8 mouse cellular contexts compared by ENCODE assay signal in the genomic region with DNA sequence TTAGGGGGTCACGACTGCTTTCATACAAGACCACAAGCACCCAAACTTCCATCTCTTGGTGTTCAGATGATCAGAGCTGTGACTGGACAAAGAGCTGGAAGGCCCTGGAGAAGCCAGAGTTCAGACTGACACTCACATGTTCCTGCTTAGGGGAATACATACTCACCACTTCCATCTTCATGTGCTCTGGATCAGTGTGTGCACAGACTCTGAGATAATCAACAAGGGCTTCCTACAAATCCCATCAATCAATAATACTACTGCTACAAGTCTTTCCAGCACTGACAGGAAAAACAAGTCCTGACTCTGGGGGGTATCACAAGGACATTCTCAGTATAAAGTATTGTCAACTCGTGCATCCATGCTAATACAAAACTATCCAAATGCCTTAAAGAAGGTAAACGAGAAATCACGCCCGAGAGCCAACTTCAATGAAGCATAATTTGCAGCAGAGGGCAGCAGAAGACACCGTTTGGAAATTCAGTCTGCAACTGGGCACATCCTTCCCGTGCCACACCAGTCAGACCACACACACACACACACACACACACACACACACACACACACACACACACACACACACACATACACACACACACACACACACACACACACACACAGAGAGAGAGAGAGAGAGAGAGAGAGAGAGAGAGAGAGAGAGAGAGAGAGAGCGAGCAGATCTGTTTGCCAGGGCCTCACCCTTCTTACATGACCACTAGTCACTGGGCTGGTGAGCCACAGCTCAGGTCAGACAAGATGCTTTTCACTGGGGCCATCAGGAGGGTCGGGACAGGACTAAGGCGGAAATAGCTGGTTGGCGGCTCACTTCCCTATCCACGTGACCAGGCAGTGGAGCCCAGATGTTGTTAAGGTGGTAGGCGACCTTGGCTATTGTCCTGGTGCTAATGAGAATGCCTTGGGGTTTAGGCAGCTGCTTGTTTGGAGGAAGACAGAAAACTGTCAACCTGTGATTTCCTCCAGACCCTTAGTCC.
A peak's percentile ranks its signal among the peaks of the same experiment; 100 is the strongest.
DNase-seq lines count a peak whose midpoint lies in the region; ATAC-seq and TF ChIP-seq lines count a peak whose summit lies in the region.

No protein-coding gene starts in this region.

- TF ChIP-seq POLR2A in spleen, adult 2 months (IDR thresholded peaks at IDR 0.05; ENCODE audit: low read depth, low read length): no peak

- no peak overlapping the region for H3K9ac ChIP-seq in kidney, postnatal 0 days (ENCODE audit: low read depth, low read length)

- TF ChIP-seq CTCF in spleen, adult 2 months (IDR thresholded peaks at IDR 0.05; ENCODE audit: extremely low read depth, insufficient read depth, insufficient read length, insufficient replicate concordance): peak; percentile 27; the same call in 1 of the 2 replicates
- TF ChIP-seq CTCF in kidney, postnatal 0 days (IDR thresholded peaks at IDR 0.05; ENCODE audit: low read depth): peak; percentile 74

- ATAC-seq in kidney, postnatal 0 days (replicated peaks; ENCODE audit: low FRiP score, low read depth): no peak

- no peaks in the 10 kb centered on the region for H3K36me3 ChIP-seq in spleen, adult 2 months (ENCODE audit: control insufficient read depth, insufficient read depth, low read length)
- no peaks in the 10 kb centered on the region for H3K36me3 ChIP-seq in heart, embryonic 10.5 days
- no peaks in the 10 kb centered on the region for H3K36me3 ChIP-seq in kidney, postnatal 0 days (ENCODE audit: insufficient read depth, low read length)

- H3K4me2 ChIP-seq in kidney, postnatal 0 days (ENCODE audit: low read length): no peak overlapping the region

- WGBS in spleen, adult 2 months: 19% methylated on average over 13 of the region's 13 CpGs
- 31% methylated on average over 12 of the region's 13 CpGs for WGBS in heart, embryonic 10.5 days
- 32% methylated on average over 13 of the region's 13 CpGs for WGBS in kidney, postnatal 0 days

- no peak overlapping the region for H3K27ac ChIP-seq in spleen, adult 2 months (ENCODE audit: insufficient read depth, low read length)
- peak overlapping the region; percentile 30; the same call in 1 of the 2 replicates for H3K27ac ChIP-seq in heart, embryonic 10.5 days
- H3K27ac ChIP-seq in kidney, postnatal 0 days: no peak overlapping the region

- H3K4me1 ChIP-seq in spleen, adult 2 months (ENCODE audit: control insufficient read depth, insufficient read depth, insufficient read length): no peaks in the 10 kb centered on the region
- H3K4me1 ChIP-seq in heart, embryonic 10.5 days: peaks cover 14% of the 10 kb centered on the region
- H3K4me1 ChIP-seq in kidney, postnatal 0 days (replicated peaks; ENCODE audit: insufficient read depth, low read length): no peaks in the 10 kb centered on the region

- no peaks in the 10 kb centered on the region for H3K27me3 ChIP-seq in spleen, adult 2 months (ENCODE audit: control insufficient read depth, insufficient read depth, low read length)
- no peaks in the 10 kb centered on the region for H3K27me3 ChIP-seq in heart, embryonic 10.5 days (ENCODE audit: insufficient read depth, poor library complexity, severe bottlenecking)
- no peaks in the 10 kb centered on the region for H3K27me3 ChIP-seq in kidney, postnatal 0 days (ENCODE audit: insufficient read depth, low read length)

- no peaks in the 10 kb centered on the region for H3K9me3 ChIP-seq in heart, embryonic 10.5 days
- H3K9me3 ChIP-seq in kidney, postnatal 0 days (replicated peaks; ENCODE audit: low read length): no peaks in the 10 kb centered on the region

- H3K4me3 ChIP-seq in spleen, adult 2 months (ENCODE audit: extremely low read depth, insufficient read depth, insufficient read length): no peak overlapping the region
- no peak overlapping the region for H3K4me3 ChIP-seq in heart, embryonic 10.5 days
- no peak overlapping the region for H3K4me3 ChIP-seq in kidney, postnatal 0 days (replicated peaks; ENCODE audit: low read depth, low read length)

- DNase-seq in spleen, adult 2 months (ENCODE audit: low read depth in 1 of 2, low spot score in 2 of 2): no peak
- no peak for DNase-seq in spleen, postnatal 36 days (ENCODE audit: low spot score in 2 of 2)
- peak; percentile 41 for DNase-seq in embryo, embryonic 9.5 days (ENCODE audit: extremely low spot score)
- no peak for DNase-seq in heart, embryonic 10.5 days (ENCODE audit: low spot score)
- DNase-seq in kidney, postnatal 0 days (ENCODE audit: low spot score): peak; percentile 79
- peak; percentile 40 to 53 for DNase-seq in lung, adult 18-20 months
- peak; percentile 9 for DNase-seq in retina, adult 2 months (ENCODE audit: low read depth, low spot score)
- DNase-seq in MN1 (ENCODE audit: low spot score): no peak

Comparison
In these comparisons a context has a peak if more than half of its experiments do, and no peak if none do; other contexts are left out.
1. DNase-seq: peak in embryo, embryonic 9.5 days (single experiment), kidney, postnatal 0 days (single experiment), lung, adult 18-20 months (2 of 2) and retina, adult 2 months (single experiment); none in spleen, adult 2 months (0 of 2), spleen, postnatal 36 days (0 of 2), heart, embryonic 10.5 days (single experiment) and MN1 (single experiment).